Mouse (Mus musculus) heart, adult 18-20 months (tissue): ENCODE measurements around the gene Clint1. TPM values are rescaled to one million over a fixed set of nuclear protein-coding genes. Genes with fewer than 3 reads are reported as not detected.

Experiments used
- DNase-seq, 2 experiments: peaks; one replicate each; pipeline ENCODE4 v3.0.0; 2021 to 2022; ENCODE audit warnings: mixed read lengths in 1 of 2
- total RNA-seq, 2 experiments: library from RNA; stranded (reverse); gene quantifications; 2 replicates each; pipeline ENCODE4 v1.2.3; 2021

Clint1 gene
- total RNA-seq, 2 experiments from 2014 or later = 46.7 to 47.9 TPM

GRCm38 (mm10) chr11:45883270-45883931, 31.6 kb downstream of the Clint1 start:
- no peak for DNase-seq

GRCm38 (mm10) chr11:45884029-45884428, 32.2 kb downstream of the Clint1 start:
- peak; percentile 36 to 60 for DNase-seq

GRCm38 (mm10) chr11:45885606-45886230, 33.9 kb downstream of the Clint1 start:
- DNase-seq = no peak

DNA sequence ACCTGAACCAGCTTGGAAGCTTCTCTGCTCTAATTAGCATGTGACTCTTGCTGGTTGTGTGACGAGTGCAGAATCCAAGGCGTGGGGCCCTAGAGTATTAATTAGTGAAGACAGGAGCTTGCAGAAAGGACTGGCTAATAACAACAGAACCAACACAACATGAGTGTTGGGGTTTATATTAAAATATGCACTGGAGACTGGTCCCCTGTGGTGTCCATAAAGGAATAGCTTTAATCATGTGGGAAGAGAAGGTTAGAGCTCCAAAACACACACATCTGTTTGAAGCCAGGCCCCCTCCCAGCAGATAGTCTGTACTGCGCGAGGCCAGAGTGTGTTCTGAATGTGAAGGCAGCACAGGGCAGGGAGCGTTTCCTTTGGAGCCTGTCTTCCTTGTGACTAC, 34.7 kb downstream of the Clint1 start:
- no peak for DNase-seq

DNA sequence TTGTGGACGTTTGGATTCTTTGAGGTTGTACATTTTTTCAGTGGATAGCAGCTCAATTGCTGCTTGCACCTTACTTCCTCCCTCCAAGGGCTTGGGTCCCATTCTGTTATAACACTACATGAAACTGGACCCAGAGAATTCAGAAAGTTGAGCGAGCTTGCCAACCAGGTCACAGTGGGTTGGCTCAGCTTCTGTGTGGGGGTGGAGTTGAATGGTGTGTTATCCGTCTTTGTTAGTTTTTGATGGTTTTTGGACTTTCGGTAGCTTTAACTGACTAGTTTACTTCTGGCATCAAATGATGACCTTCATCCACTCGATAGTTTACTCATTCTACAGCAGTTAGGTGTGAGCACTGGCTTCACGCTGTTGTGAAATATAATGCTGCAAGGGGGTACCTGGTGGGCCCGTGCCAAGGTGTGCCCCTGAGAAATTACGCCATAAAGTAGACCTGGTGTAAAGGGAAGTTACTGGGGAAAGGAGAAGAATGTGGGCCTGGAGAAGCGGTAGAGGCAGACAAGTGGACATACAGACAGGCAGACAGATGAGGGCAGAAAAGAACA, 36.7 kb downstream of the Clint1 start:
- DNase-seq = no peak

GRCm38 (mm10) chr11:45889981-45890380, 38.1 kb downstream of the Clint1 start:
- no peak for DNase-seq

GRCm38 (mm10) chr11:45890423-45890822, 38.6 kb downstream of the Clint1 start:
- DNase-seq = no peak

GRCm38 (mm10) chr11:45892861-45893360, 41.1 kb downstream of the Clint1 start:
- DNase-seq = no peak

DNA sequence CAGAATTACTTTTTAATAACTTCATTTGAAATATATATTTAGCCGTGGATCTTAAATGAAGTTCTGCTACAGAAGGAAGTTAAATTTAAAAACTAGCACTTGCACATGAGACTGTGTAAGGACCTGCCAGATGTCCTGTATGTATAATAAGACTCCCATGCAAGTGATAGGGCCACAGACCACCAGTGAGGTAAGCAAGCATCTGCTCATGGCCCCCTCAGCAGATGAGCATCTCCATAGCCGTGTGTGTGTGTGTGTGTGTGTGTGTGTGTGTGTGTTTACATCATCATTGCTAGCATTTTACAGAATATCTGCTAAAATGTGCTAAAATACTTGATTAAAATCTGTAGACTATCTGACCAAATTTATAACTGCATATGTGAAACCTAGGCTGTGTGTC, 45.5 kb downstream of the Clint1 start:
- no peak for DNase-seq

GRCm38 (mm10) chr11:45900233-45901015, 48.6 kb downstream of the Clint1 start:
- peak in 1 of 2 experiments; percentile 46 for DNase-seq

GRCm38 (mm10) chr11:45906109-45906786, 54.4 kb downstream of the Clint1 start:
- DNase-seq = no peak

DNA sequence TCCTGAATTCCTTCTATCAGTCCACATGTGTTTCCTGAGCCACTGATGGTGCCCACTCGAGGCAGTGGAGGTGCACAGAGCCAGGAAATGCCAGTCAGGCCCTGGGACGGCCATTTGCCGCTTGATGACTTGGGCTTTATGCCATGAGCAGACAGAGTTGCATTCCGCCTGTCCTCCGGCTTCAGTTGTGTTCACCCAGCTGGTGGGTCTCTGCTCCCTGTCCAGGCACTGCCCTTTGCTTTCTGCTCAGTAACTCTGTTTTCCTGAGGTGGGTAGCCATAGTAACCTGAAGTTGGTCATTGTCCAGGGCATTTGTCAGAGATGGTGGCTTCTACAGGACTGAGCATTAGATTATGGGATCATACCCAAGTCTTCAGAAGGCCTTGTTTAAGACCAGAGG, 55.5 kb downstream of the Clint1 start:
- DNase-seq = no peak

GRCm38 (mm10) chr11:45908070-45908469, 56.2 kb downstream of the Clint1 start:
- DNase-seq = no peak

- no peak for DNase-seq
Observed at GRCm38 (mm10) chr11:45908894-45909293, 57.0 kb downstream of the Clint1 start.

DNA sequence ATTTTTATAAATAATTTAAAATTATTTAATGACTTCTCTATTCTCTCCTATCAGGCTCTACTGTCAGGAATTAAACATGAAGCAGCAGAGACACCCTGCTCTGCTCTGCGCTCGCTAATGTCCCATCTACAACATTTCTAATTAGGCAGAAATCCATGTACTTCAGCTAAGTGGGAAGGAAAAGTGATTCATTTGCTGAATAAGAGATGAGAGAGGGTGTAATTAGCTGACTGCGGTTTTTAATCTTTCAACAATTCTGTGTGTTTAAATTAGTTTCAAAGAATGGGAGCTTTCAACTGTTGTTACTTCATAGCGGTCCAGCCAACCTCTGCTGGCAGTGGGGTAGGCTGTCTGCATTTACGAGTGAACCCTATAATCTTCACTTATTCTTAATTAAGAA, 58.9 kb downstream of the Clint1 start:
- DNase-seq = no peak

DNA sequence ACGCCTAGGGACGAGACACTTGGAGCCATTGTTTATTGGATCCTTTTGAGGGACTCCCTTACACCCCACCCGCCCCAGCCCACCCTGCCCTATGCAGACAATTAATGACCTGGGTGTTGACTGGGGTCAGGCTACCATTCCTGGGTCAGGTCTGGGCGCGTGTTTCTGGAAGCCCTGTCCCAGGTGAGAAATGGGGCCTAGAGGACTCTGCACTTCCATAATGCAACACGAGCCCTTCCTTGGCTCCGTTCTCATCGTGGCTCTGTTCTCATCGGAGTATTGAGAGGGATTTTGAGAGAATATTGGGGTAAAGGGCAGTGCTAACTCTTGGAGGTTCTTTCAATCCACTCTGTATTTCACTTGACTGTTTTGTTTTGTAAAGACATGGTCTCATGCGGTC, 64.3 kb downstream of the Clint1 start:
- no peak for DNase-seq

GRCm38 (mm10) chr11:45918018-45918417, 66.2 kb downstream of the Clint1 start:
- DNase-seq = no peak

DNA sequence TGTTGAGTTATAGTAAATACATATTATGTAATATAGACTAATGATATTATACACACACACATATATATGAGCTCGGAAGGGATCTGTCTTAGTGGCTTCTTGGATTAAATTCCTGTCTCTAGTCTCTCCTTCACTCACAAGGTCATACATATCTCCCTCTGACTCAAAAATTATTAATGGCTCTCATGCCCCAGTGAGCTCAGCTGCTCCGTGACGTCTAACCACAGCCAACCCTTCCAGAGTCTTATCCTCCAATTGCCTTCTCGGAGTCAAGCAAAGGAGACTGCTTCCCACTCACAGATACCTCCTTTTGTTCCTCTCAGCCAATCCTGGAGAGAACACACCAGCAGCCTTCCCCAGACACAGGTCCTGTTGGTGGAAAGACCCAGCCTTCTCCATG, 67.0 kb downstream of the Clint1 start:
- no peak for DNase-seq

DNA sequence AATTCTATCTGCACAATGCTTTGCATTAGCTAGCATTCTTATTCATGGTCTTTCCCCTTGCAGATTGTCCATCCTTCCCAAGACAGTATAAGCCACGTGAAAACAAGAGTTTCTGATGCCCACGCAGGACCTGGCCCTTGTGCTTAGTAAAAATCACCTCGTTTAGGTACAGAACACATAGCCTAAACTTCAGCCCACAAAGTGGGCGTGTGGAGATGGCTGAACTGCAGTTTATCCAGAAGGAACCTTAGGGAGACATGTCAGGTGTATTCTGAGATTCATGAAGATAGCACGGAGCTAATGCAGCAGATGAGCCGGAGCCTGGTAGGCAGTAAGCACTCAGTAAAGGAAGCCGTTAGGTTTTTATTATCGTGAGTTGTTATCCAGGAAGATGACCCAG, 69.2 kb downstream of the Clint1 start:
- no peak for DNase-seq

- DNase-seq = no peak
Observed at GRCm38 (mm10) chr11:45921480-45921898, 69.6 kb downstream of the Clint1 start.

DNA sequence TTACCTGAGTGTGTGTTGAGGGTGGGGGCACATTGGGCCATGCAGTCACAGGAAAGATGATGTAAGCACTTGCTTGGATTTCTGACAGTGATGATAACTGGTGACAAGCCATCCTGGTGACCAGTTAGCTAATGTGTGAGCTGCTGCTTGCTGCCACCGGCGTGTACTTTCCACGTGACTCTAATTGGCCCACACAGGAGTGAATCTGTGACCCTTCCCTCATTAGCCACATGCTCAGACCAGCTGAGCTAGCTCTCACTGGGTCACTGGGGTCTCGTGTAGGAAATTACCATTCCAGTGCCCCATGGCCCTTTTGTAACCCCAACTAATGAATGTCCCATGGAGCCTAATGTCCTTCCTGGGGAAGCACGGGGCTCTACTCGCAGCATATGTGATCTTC, 73.6 kb downstream of the Clint1 start:
- DNase-seq = no peak

- DNase-seq = peak; percentile 79 to 91
Observed at GRCm38 (mm10) chr11:45926640-45927082, 74.8 kb downstream of the Clint1 start.
